Mouse (Mus musculus) gastrocnemius, postnatal 36 days (tissue): Measurements from ENCODE around the gene Fbxo7. TPM values are rescaled to one million over a fixed set of nuclear protein-coding genes. Genes with fewer than 3 reads are reported as not detected.

Source experiments
- DNase-seq, 2 experiments: peaks; one replicate each; pipeline ENCODE4 v3.0.0; 2022
- intact Hi-C: fragments of 180-260 bp; cut with DNase I; formaldehyde crosslinking; loops from one replicate; pipeline ENCODE4 v1.15.1; 2025
- total RNA-seq, 2 experiments: library from RNA; stranded (reverse); gene quantifications; 2 replicates each; pipeline ENCODE4 v1.2.3; 2021

Fbxo7 gene
- total RNA-seq, 2 experiments from 2014 or later = 7.9 to 9.4 TPM

- intact Hi-C loops = no loop called here
- no peak for DNase-seq
Observed at GRCm38 (mm10) chr10:86074134-86074533, 52.4 kb downstream of the Fbxo7 start.

GRCm38 (mm10) chr10:86074971-86075711 lies 53.4 kb downstream of the Fbxo7 start:
- intact Hi-C loops = no loop called here
- no peak for DNase-seq

- intact Hi-C loops = no loop called here
- DNase-seq = no peak
Observed at GRCm38 (mm10) chr10:86077272-86077671, 55.5 kb downstream of the Fbxo7 start.

- intact Hi-C loops = no loop called here
- DNase-seq = no peak
Observed at GRCm38 (mm10) chr10:86078761-86079160, 57.0 kb downstream of the Fbxo7 start.

GRCm38 (mm10) chr10:86079921-86080320 lies 58.1 kb downstream of the Fbxo7 start:
- intact Hi-C loops = no loop called here
- DNase-seq = no peak

- intact Hi-C loops = no loop called here
Observed at GRCm38 (mm10) chr10:86091919-86092318, 70.1 kb downstream of the Fbxo7 start.

GRCm38 (mm10) chr10:86093109-86094035 lies 71.6 kb downstream of the Fbxo7 start:
- DNase-seq = no peak
- intact Hi-C loops = no loop called here

More at GRCm38 (mm10) chr10:86091919-86092318, 70.1 kb downstream of the Fbxo7 start:
- no peak for DNase-seq

- intact Hi-C loops = no loop called here
- DNase-seq = no peak
Observed at GRCm38 (mm10) chr10:86098363-86098762, 76.6 kb downstream of the Fbxo7 start.

GRCm38 (mm10) chr10:86100281-86100851 lies 78.6 kb downstream of the Fbxo7 start:
- intact Hi-C loops = no loop called here

More at GRCm38 (mm10) chr10:86100281-86100851, 78.6 kb downstream of the Fbxo7 start:
- DNase-seq = no peak

Other genes with a start within 250 kb of the Fbxo7 start
- 10 to 100 TPM; 12.2 to 17.8 TPM for gene Pwp1, start 192.5 kb upstream of the Fbxo7 start, total RNA-seq
- 10 to 100 TPM; 13.4 to 13.6 TPM for gene Prdm4, start 104.8 kb upstream of the Fbxo7 start, total RNA-seq
- not detected for gene Ascl4, start 94.3 kb upstream of the Fbxo7 start, total RNA-seq
- 10 to 100 TPM; 41.1 to 46.4 TPM for gene Rtcb, start 64.1 kb upstream of the Fbxo7 start, total RNA-seq
- gene Bpifc, start 10.1 kb upstream of the Fbxo7 start, total RNA-seq = not detected